Mouse (Mus musculus) liver, embryonic 16.5 days (tissue): Measurements from ENCODE around the gene Fahd2a. TPM values are rescaled to one million over a fixed set of nuclear protein-coding genes. Genes with fewer than 3 reads are reported as not detected.

ENCODE experiments used
- ATAC-seq: fragments of 200-750 bp; cut with Nextera tagmentation; 2 replicates; pipeline ENCODE4 v1.8.0; 2017; ENCODE audit warnings: low read depth, mild to moderate bottlenecking, moderate number of reproducible peaks, moderate library complexity
- H3K27ac ChIP-seq: fragments of 300-500 bp; sonication (generic); 2 replicates; pipeline ENCODE4 v1.5.1; 2014; ENCODE audit warnings: mild to moderate bottlenecking, low read length
- H3K27me3 ChIP-seq: fragments of 300-500 bp; sonication (generic); 2 replicates; pipeline ENCODE4 v1.6.1; 2014; ENCODE audit warnings: low read depth, low read length, mixed read lengths; ENCODE audit not compliant: control insufficient read depth, insufficient read depth
- H3K36me3 ChIP-seq: fragments of 300-500 bp; sonication (generic); 2 replicates; pipeline ENCODE4 v1.6.1; 2014; ENCODE audit warnings: mild to moderate bottlenecking; ENCODE audit not compliant: control insufficient read depth, insufficient read depth
- H3K4me1 ChIP-seq: fragments of 300-500 bp; sonication (generic); 2 replicates; pipeline ENCODE4 v1.6.1; 2014; ENCODE audit warnings: low read depth, low read length, mixed read lengths; ENCODE audit not compliant: control insufficient read depth
- H3K4me2 ChIP-seq: fragments of 300-500 bp; sonication (generic); 2 replicates; pipeline ENCODE4 v1.6.1; 2014; ENCODE audit warnings: low read depth, low read length, mixed read lengths
- H3K4me3 ChIP-seq: fragments of 300-500 bp; sonication (generic); 2 replicates; pipeline ENCODE4 v1.5.1; 2014; ENCODE audit warnings: low read depth, mild to moderate bottlenecking, low read length
- H3K9ac ChIP-seq: fragments of 300-500 bp; sonication (generic); 2 replicates; pipeline ENCODE4 v1.6.1; 2014; ENCODE audit warnings: low read depth, low read length
- H3K9me3 ChIP-seq: fragments of 300-500 bp; sonication (generic); replicated peaks from 2 replicates; pipeline ENCODE4 v1.6.1; 2016; ENCODE audit warnings: low read length; ENCODE audit not compliant: control insufficient read depth
- WGBS: fragments of 180-500 bp; shearing (Covaris S2); extraction: QIAGEN DNeasy Blood & Tissue Kit; methylation state at CpG from one replicate; pipeline ENCODE4 v1.1.7; 2014; ENCODE audit not compliant: insufficient replicate concordance; 5-methylcytosine and 5-hydroxymethylcytosine counted together
- polyA plus RNA-seq: library from polyadenylated mRNA; unstranded; fragments of >200 nt; fragmentation: Nextera tagmentation; extraction: Ambion mirVana; gene quantifications from 2 replicates; pipeline ENCODE4 v1.2.1, GENCODE M21; 2015

Fahd2a gene
- polyA plus RNA-seq, 1 experiment from 2014 or later: 15.8 TPM

- WGBS: 58% methylated on average over 7 of the region's 7 CpGs
- Histone ChIP-seq H3K4me2 (no peak overlapping the region), H3K4me3 (no peak overlapping the region), H3K36me3 (no peaks in the 10 kb centered on the region), H3K27ac (no peak overlapping the region), H3K4me1 (peaks cover 29% of the 10 kb centered on the region), H3K27me3 (peaks cover 3% of the 10 kb centered on the region; the same call in 1 of the 2 replicates), H3K9ac (no peak overlapping the region), H3K9me3 (no peaks in the 10 kb centered on the region)
- ATAC-seq: 0 out of 2 replicates have a peak, but pooled peaks have one; percentile 9
Observed at GRCm38 (mm10) chr2:127449691-127450090, 5.3 kb upstream of the Fahd2a start.

- WGBS: 13% methylated on average over 3 of the region's 3 CpGs
Observed at GRCm38 (mm10) chr2:127446847-127447246, 2.5 kb upstream of the Fahd2a start.

GRCm38 (mm10) chr2:127437697-127438096 lies 6.7 kb downstream of the Fahd2a start:
- 76% methylated on average over 5 of the region's 5 CpGs for whole genome bisulfite sequencing

More at GRCm38 (mm10) chr2:127446847-127447246, 2.5 kb upstream of the Fahd2a start:
- H3K4me2 ChIP-seq: no peak overlapping the region
- no peak overlapping the region for H3K4me3 ChIP-seq
- ATAC-seq: peak; percentile 14; the same call in 1 of the 2 replicates
- H3K27ac ChIP-seq: peak overlapping the region; percentile 2; the same call in 1 of the 2 replicates
- peaks cover 34% of the 10 kb centered on the region for H3K4me1 ChIP-seq
- no peaks in the 10 kb centered on the region for H3K27me3 ChIP-seq
- no peaks in the 10 kb centered on the region for H3K9me3 ChIP-seq
- no peaks in the 10 kb centered on the region for H3K36me3 ChIP-seq
- no peak overlapping the region for H3K9ac ChIP-seq

GRCm38 (mm10) chr2:127435554-127435953 lies 8.8 kb downstream of the Fahd2a start:
- Histone ChIP-seq H3K9ac (no peak overlapping the region), H3K4me1 (peaks cover 24% of the 10 kb centered on the region), H3K36me3 (0 out of 2 replicates have a peak, but pooled peaks cover 3% of the 10 kb centered on the region), H3K4me2 (no peak overlapping the region; the same call in 1 of the 2 replicates), H3K9me3 (no peaks in the 10 kb centered on the region), H3K27ac (no peak overlapping the region), H3K27me3 (no peaks in the 10 kb centered on the region), H3K4me3 (no peak overlapping the region)
- peak; percentile 51 for ATAC-seq
- WGBS: 90% methylated on average over 2 of the region's 2 CpGs

More at GRCm38 (mm10) chr2:127437697-127438096, 6.7 kb downstream of the Fahd2a start:
- no peaks in the 10 kb centered on the region for H3K27me3 ChIP-seq
- no peak for ATAC-seq
- H3K4me2 ChIP-seq: no peak overlapping the region
- no peak overlapping the region for H3K27ac ChIP-seq
- peaks cover 24% of the 10 kb centered on the region for H3K4me1 ChIP-seq
- H3K4me3 ChIP-seq: no peak overlapping the region
- no peak overlapping the region for H3K9ac ChIP-seq
- no peaks in the 10 kb centered on the region for H3K9me3 ChIP-seq
- 0 out of 2 replicates have a peak, but pooled peaks cover 3% of the 10 kb centered on the region for H3K36me3 ChIP-seq

GRCm38 (mm10) chr2:127435135-127435534 lies 9.2 kb downstream of the Fahd2a start:
- Histone ChIP-seq H3K36me3 (0 out of 2 replicates have a peak, but pooled peaks cover 3% of the 10 kb centered on the region), H3K27me3 (no peaks in the 10 kb centered on the region), H3K9ac (no peak overlapping the region), H3K9me3 (no peaks in the 10 kb centered on the region), H3K4me2 (no peak overlapping the region; the same call in 1 of the 2 replicates), H3K4me3 (no peak overlapping the region), H3K4me1 (peaks cover 24% of the 10 kb centered on the region), H3K27ac (no peak overlapping the region)
- 19% methylated on average over 2 of the region's 2 CpGs for WGBS
- ATAC-seq: peak; percentile 20; the same call in 1 of the 2 replicates

GRCm38 (mm10) chr2:127433487-127434295 lies 10.7 kb downstream of the Fahd2a start:
- no peaks in the 10 kb centered on the region for H3K9me3 ChIP-seq
- no peak overlapping the region for H3K9ac ChIP-seq
- ATAC-seq: peak; percentile 52
- no peak overlapping the region for H3K4me3 ChIP-seq
- H3K4me2 ChIP-seq: no peak overlapping the region
- WGBS: 68% methylated on average over 9 of the region's 9 CpGs
- H3K36me3 ChIP-seq: 0 out of 2 replicates have a peak, but pooled peaks cover 3% of the 10 kb centered on the region
- no peaks in the 10 kb centered on the region for H3K27me3 ChIP-seq
- no peak overlapping the region for H3K27ac ChIP-seq
- peaks cover 24% of the 10 kb centered on the region for H3K4me1 ChIP-seq

GRCm38 (mm10) chr2:127430238-127430637 lies 14.1 kb downstream of the Fahd2a start:
- H3K4me1 ChIP-seq: peaks cover 18% of the 10 kb centered on the region
- no peak overlapping the region for H3K4me2 ChIP-seq
- WGBS: 10% methylated on average over 3 of the region's 3 CpGs
- H3K9ac ChIP-seq: no peak overlapping the region
- no peak for ATAC-seq
- no peak overlapping the region for H3K27ac ChIP-seq
- no peaks in the 10 kb centered on the region for H3K9me3 ChIP-seq
- 0 out of 2 replicates have a peak, but pooled peaks cover 3% of the 10 kb centered on the region for H3K36me3 ChIP-seq
- no peaks in the 10 kb centered on the region for H3K27me3 ChIP-seq
- H3K4me3 ChIP-seq: no peak overlapping the region

- no peak within 1 kb of the TSS for H3K4me2 ChIP-seq
- H3K4me3 ChIP-seq: no peak within 1 kb of the TSS
- H3K36me3 ChIP-seq: no peaks in the 10 kb centered on the region
- H3K4me1 ChIP-seq: no peaks in the 10 kb centered on the region
- ATAC-seq: no peak
- no peaks in the 10 kb centered on the region for H3K9me3 ChIP-seq
- WGBS: 81% methylated on average over 17 of the region's 17 CpGs
- no peaks in the 10 kb centered on the region for H3K27me3 ChIP-seq
- no peak within 1 kb of the TSS for H3K27ac ChIP-seq
- H3K9ac ChIP-seq: no peak within 1 kb of the TSS
Observed at GRCm38 (mm10) chr2:127424977-127425376, 19.4 kb downstream of the Fahd2a start, which contains the start of gene Gpat2. Gene Gpat2, plus strand, starts transcription at chr2:127425199.
